Mouse (Mus musculus): ENCODE measurements around the gene Lgi1. TPM values are rescaled to one million over a fixed set of nuclear protein-coding genes. Genes with fewer than 3 reads are reported as not detected.

The Lgi1 gene
- polyA plus RNA-seq, 2 experiments from 2014 or later = 0.27 to 0.28 TPM

Other genes starting within 250 kb of the Lgi1 start
- gene Myof, start 221.0 kb upstream of the Lgi1 start, polyA plus RNA-seq (2017; shearing (Covaris generic)) = under 1 TPM; 0.56 to 0.94 TPM
- gene Cep55, start 209.5 kb upstream of the Lgi1 start, polyA plus RNA-seq (2017; shearing (Covaris generic)) = 1 to 10 TPM; 2.0 to 4.4 TPM
- gene Ffar4, start 167.5 kb upstream of the Lgi1 start, polyA plus RNA-seq (2017; shearing (Covaris generic)) = not detected
- gene Rbp4, start 139.3 kb upstream of the Lgi1 start, polyA plus RNA-seq (2017; shearing (Covaris generic)) = not detected
- gene Pde6c, start 131.8 kb upstream of the Lgi1 start, polyA plus RNA-seq (2017; shearing (Covaris generic)) = not detected
- gene Fra10ac1, start 40.4 kb upstream of the Lgi1 start, polyA plus RNA-seq (2017; shearing (Covaris generic)) = 10 to 100 TPM; 29.8 to 33.4 TPM
- 1 to 10 TPM; 4.7 to 6.2 TPM for gene Slc35g1, start 131.4 kb downstream of the Lgi1 start, polyA plus RNA-seq (2017; shearing (Covaris generic))
- under 1 TPM; 0.09 to 0.20 TPM for gene Plce1, start 216.6 kb downstream of the Lgi1 start, polyA plus RNA-seq (2017; shearing (Covaris generic))

All from CD4-positive, CD25-positive, alpha-beta regulatory T cell, adult 4 months (primary cell).